Mouse (Mus musculus) MEL (cell line): Measurements from ENCODE around the gene Sfxn4. TPM values are rescaled to one million over a fixed set of nuclear protein-coding genes. Genes with fewer than 3 reads are reported as not detected.

ENCODE experiments used
- DNase-seq: peaks from one replicate; pipeline ENCODE4 v3.0.0; 2011; ENCODE audit warnings: low read depth, low spot score
- H3K27ac ChIP-seq: 2 replicates; pipeline ENCODE4 v1.5.1; 2012; ENCODE audit warnings: low read depth, mild to moderate bottlenecking, control low read depth, low read length, moderate library complexity; ENCODE audit not compliant: control insufficient read depth
- H3K27me3 ChIP-seq, 2 experiments: fragments of 150-350 bp in 1 of 2; sonication (generic) in 1 of 2; 2 replicates each; pipeline ENCODE4 v1.6.1; 2012; ENCODE audit warnings: low read length in 2 of 2, mild to moderate bottlenecking in 2 of 2, improper control_type of control experiment in 1 of 2, moderate library complexity in 1 of 2; ENCODE audit not compliant: insufficient read depth in 2 of 2, control insufficient read depth in 1 of 2
- H3K36me3 ChIP-seq, 2 experiments: 2 replicates each; pipeline ENCODE4 v1.6.1; 2012 to 2014; ENCODE audit warnings: low read length in 2 of 2, improper control_type of control experiment in 1 of 2, inconsistent platforms in 1 of 2, mild to moderate bottlenecking in 1 of 2; ENCODE audit not compliant: insufficient read depth in 2 of 2, control insufficient read depth in 1 of 2
- H3K4me1 ChIP-seq, 2 experiments: fragments of 150-350 bp in 1 of 2; sonication (generic) in 1 of 2; 2 replicates each; pipeline ENCODE4 v1.6.1; 2012; ENCODE audit warnings: low read length in 2 of 2, improper control_type of control experiment in 1 of 2, mild to moderate bottlenecking in 1 of 2; ENCODE audit not compliant: insufficient read depth in 2 of 2, control insufficient read depth in 1 of 2
- H3K4me3 ChIP-seq, 2 experiments: fragments of 150-350 bp in 1 of 2; sonication (generic) in 1 of 2; 2 replicates each; pipeline ENCODE4 v1.5.1; 2012; ENCODE audit warnings: low read depth in 2 of 2, low read length in 2 of 2, mild to moderate bottlenecking in 2 of 2, moderate library complexity in 2 of 2, control low read depth in 1 of 2, improper control_type of control experiment in 1 of 2; ENCODE audit not compliant: control insufficient read depth in 1 of 2, insufficient read depth in 1 of 2
- H3K79me2 ChIP-seq: 2 replicates; pipeline ENCODE4 v1.6.1; 2012; ENCODE audit warnings: mild to moderate bottlenecking, low read length, moderate library complexity; ENCODE audit not compliant: control insufficient read depth, poor library complexity, insufficient read depth
- H3K9ac ChIP-seq: 2 replicates; pipeline ENCODE4 v1.6.1; 2012; ENCODE audit warnings: low read depth, mild to moderate bottlenecking, control low read depth, low read length, moderate library complexity; ENCODE audit not compliant: control insufficient read depth, poor library complexity, severe bottlenecking
- H3K9me3 ChIP-seq: fragments of 150-350 bp; sonication (generic); replicated peaks from 2 replicates; pipeline ENCODE4 v1.6.1; 2012; ENCODE audit warnings: mild to moderate bottlenecking, low read length, improper control_type of control experiment, moderate library complexity; ENCODE audit not compliant: insufficient read depth
- CTCF ChIP-seq, 3 experiments: IDR thresholded peaks in 2 of 3; conservative IDR thresholded peaks in 1 of 3; 2 replicates each; pipeline ENCODE4 v1.5.1; 2011 to 2012; ENCODE audit warnings: low read length in 3 of 3, low read depth in 2 of 3, mild to moderate bottlenecking in 2 of 3, improper control_type of control experiment in 1 of 3, inconsistent platforms in 1 of 3, mixed read lengths in 1 of 3, moderate library complexity in 1 of 3; ENCODE audit not compliant: control insufficient read depth in 1 of 3, insufficient read depth in 1 of 3, poor library complexity in 1 of 3, severe bottlenecking in 1 of 3
- ELF1 ChIP-seq: IDR thresholded peaks from 2 replicates; pipeline ENCODE4 v1.6.1; 2014; ENCODE audit warnings: low read depth, mild to moderate bottlenecking, inconsistent platforms, low read length, improper control_type of control experiment, moderate library complexity
- EP300 ChIP-seq, 2 experiments: IDR thresholded peaks; 2 replicates each; pipeline ENCODE4 v1.6.1; 2011; ENCODE audit warnings: improper control_type of control experiment in 2 of 2, low read length in 2 of 2, low read depth in 1 of 2, mild to moderate bottlenecking in 1 of 2
- GABPA ChIP-seq: IDR thresholded peaks from 2 replicates; pipeline ENCODE4 v1.6.1; 2012; ENCODE audit warnings: low read depth, mild to moderate bottlenecking, inconsistent platforms, low read length, improper control_type of control experiment, moderate library complexity
- GATA1 ChIP-seq: IDR thresholded peaks from 2 replicates; pipeline ENCODE4 v1.6.1; 2011; ENCODE audit warnings: low read depth, low read length, improper control_type of control experiment
- HCFC1 ChIP-seq: IDR thresholded peaks from 2 replicates; pipeline ENCODE4 v1.6.1; 2012; ENCODE audit warnings: low read depth, mild to moderate bottlenecking, inconsistent platforms, low read length, improper control_type of control experiment, moderate library complexity
- JUND ChIP-seq: IDR thresholded peaks from 2 replicates; pipeline ENCODE4 v1.6.1; 2011; ENCODE audit warnings: low read depth, mild to moderate bottlenecking, improper control_type of control experiment, low read length
- MEF2A ChIP-seq: IDR thresholded peaks from 2 replicates; pipeline ENCODE4 v1.6.1; 2014; ENCODE audit warnings: low read depth, mild to moderate bottlenecking, inconsistent platforms, low read length, improper control_type of control experiment; ENCODE audit not compliant: poor library complexity, insufficient replicate concordance, severe bottlenecking; ENCODE audit errors: extremely low read depth
- POLR2AphosphoS2 ChIP-seq: IDR thresholded peaks from 2 replicates; pipeline ENCODE4 v1.6.1; 2011; ENCODE audit warnings: low read length, improper control_type of control experiment
- RAD21 ChIP-seq: IDR thresholded peaks from 2 replicates; pipeline ENCODE4 v1.6.1; 2011; ENCODE audit warnings: mild to moderate bottlenecking, low read depth, low read length, improper control_type of control experiment
- RCOR1 ChIP-seq: IDR thresholded peaks from 2 replicates; pipeline ENCODE4 v1.6.1; 2012; ENCODE audit warnings: low read depth, mild to moderate bottlenecking, inconsistent platforms, low read length, improper control_type of control experiment
- SMC3 ChIP-seq: IDR thresholded peaks from 2 replicates; pipeline ENCODE4 v1.6.1; 2011; ENCODE audit warnings: low read depth, low read length, improper control_type of control experiment
- USF1 ChIP-seq: IDR thresholded peaks from 2 replicates; pipeline ENCODE4 v1.6.1; 2014; ENCODE audit warnings: low read depth, mild to moderate bottlenecking, inconsistent platforms, low read length, improper control_type of control experiment, moderate library complexity
- ZNF384 ChIP-seq: IDR thresholded peaks from 2 replicates; pipeline ENCODE4 v1.6.1; 2012; ENCODE audit warnings: low read depth, mild to moderate bottlenecking, inconsistent platforms, low read length, improper control_type of control experiment
- polyA plus RNA-seq, 2 experiments: library from polyadenylated mRNA; stranded (reverse) in 1 of 2; unstranded in 1 of 2; fragments of >175 nt in 1 of 2; fragments of >200 nt in 1 of 2; gene quantifications; 2 replicates each; pipeline versions ENCODE4 v1.2.1 to v1.2.4; 2012; ENCODE audit warnings: low replicate concordance in 2 of 2, low read depth in 1 of 2; ENCODE audit not compliant: insufficient read length in 2 of 2, insufficient read depth in 1 of 2, missing spikeins in 1 of 2
- total RNA-seq: library from RNA; depleted of rRNA; stranded (reverse); fragments of 300-350 nt; gene quantifications from 2 replicates; pipeline ENCODE4 v1.2.3, GENCODE M21; 2012

Gene Sfxn4
- total and polyA plus RNA-seq, 3 experiments = 1.3 to 9.3 TPM; not detected in 1

DNA sequence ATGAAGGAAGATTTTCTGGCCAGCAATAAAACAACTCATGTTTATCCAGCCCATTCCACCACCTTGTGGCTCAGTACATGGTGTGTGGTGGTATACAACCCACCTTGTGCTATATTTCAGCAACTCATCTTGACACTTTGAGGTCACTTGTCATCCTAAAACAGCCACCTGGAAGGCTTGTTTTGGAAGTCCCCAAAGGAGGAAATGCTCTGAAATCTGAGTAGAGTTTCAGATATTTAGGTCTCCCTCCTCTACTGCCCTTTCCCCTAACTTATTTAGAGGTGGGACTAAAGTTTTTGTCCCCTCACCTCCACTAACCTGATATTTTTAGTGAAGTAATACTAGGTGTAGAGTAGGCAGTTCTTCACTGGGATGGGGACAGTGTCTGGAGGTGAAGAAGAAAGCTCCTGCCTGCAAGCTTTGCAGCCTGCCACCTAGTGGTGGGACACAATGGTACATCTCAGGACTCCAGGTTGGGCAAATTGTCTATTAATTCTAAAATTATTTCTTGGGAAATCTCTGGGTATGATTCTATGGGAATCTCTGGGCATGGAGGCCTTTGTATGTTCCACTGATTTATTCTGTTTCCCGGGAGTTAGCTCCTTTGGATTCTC is 30.8 kb upstream of the Sfxn4 start:
- no peak overlapping the region for H3K9ac ChIP-seq
- H3K4me3 ChIP-seq = no peak overlapping the region
- peak; percentile 90 for DNase-seq
- H3K36me3 ChIP-seq = peaks cover 0 to 47% of the 10 kb centered on the region in 2 experiments; a peak in 2 of 4 replicates
- no peaks in the 10 kb centered on the region for H3K27me3 ChIP-seq
- no peak for TF ChIP-seq ELF1
- TF ChIP-seq EP300 (IDR thresholded peaks at IDR 0.05; ENCODE audit: low read depth in 1 of 2, low read length in 2 of 2) = 0 out of 4 replicates have a peak, but pooled peaks of 1 of the 2 experiments have one; percentile 4
- peak; percentile 85 for TF ChIP-seq SMC3
- TF ChIP-seq JUND = no peak
- TF ChIP-seq ZNF384 = no peak
- TF ChIP-seq RAD21 = peak; percentile 73
- peak; percentile 88 to 96 (median 96) for TF ChIP-seq CTCF (IDR thresholded peaks at IDR 0.05 in 2 of 3, conservative IDR thresholded peaks at IDR 0.05 in 1 of 3; ENCODE audit: control insufficient read depth in 1 of 3, insufficient read depth in 1 of 3, low read depth in 2 of 3, low read length in 3 of 3, poor library complexity in 1 of 3, severe bottlenecking in 1 of 3)
- H3K9me3 ChIP-seq = no peaks in the 10 kb centered on the region
- H3K27ac ChIP-seq = no peak overlapping the region
- peaks cover 2% of the 10 kb centered on the region; the same call in 1 of the 2 replicates for H3K79me2 ChIP-seq
- peaks cover 28% of the 10 kb centered on the region in 2 experiments for H3K4me1 ChIP-seq

DNA sequence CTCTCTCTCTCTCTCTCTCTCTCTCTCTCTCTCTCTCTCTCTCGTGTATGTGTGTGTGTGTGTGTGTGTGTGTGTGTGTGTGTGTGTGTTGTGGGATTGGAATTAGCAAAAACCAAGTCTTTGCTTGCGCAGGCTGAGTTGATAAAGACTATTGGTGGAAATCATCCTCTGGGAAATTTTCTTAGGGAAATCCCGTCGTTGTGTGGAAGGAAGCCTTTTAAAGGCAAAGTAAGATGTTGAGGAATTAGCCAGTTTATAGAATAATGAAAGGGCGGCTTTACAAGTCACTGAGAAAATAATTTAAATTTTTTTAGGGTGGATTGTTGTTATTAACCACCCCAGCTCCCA is 29.8 kb upstream of the Sfxn4 start:
- Histone ChIP-seq H3K79me2 (peaks cover 2% of the 10 kb centered on the region; the same call in 1 of the 2 replicates), H3K36me3 (peaks cover 0 to 47% of the 10 kb centered on the region in 2 experiments; a peak in 2 of 4 replicates), H3K4me1 (peaks cover 28 to 29% of the 10 kb centered on the region in 2 experiments), H3K9ac (peak overlapping the region; percentile 78), H3K27me3 (no peaks in the 10 kb centered on the region), H3K4me3 (peak overlapping the region; percentile 89 to 90), H3K27ac (no peak overlapping the region; the same call in 1 of the 2 replicates), H3K9me3 (no peaks in the 10 kb centered on the region)
- peak; percentile 52 for DNase-seq
- no peak for TF ChIP-seq MEF2A
- TF ChIP-seq RCOR1 = 0 out of 2 replicates have a peak, but pooled peaks have one; percentile 5
- no peak for TF ChIP-seq POLR2AphosphoS2
- 0 out of 2 replicates have a peak, but pooled peaks have one; percentile 5 for TF ChIP-seq GATA1
- TF ChIP-seq HCFC1 = 0 out of 2 replicates have a peak, but pooled peaks have one; percentile 12
- TF ChIP-seq USF1 = no peak
- TF ChIP-seq GABPA = no peak
